Mouse (Mus musculus) thymus, adult 2 months (tissue): ENCODE results near the gene Etv6.

Experiments used
- CTCF ChIP-seq: fragments of 200-500 bp; IDR thresholded peaks from 2 replicates; pipeline ENCODE4 v1.5.1; 2012; ENCODE audit warnings: mild to moderate bottlenecking, control low read depth, low read length, moderate library complexity, borderline replicate concordance; ENCODE audit not compliant: control insufficient read depth, poor library complexity, insufficient read depth; ENCODE audit errors: extremely low read depth
- POLR2A ChIP-seq: fragments of 200-500 bp; IDR thresholded peaks from 2 replicates; pipeline ENCODE4 v1.6.1; 2012; ENCODE audit warnings: mild to moderate bottlenecking, low read length, control low read depth, moderate library complexity; ENCODE audit not compliant: control insufficient read depth, poor library complexity, insufficient read depth; ENCODE audit errors: extremely low read depth

GRCm38 (mm10) chr6:134165012-134165411 is 129.5 kb downstream of the Etv6 start:
- TF ChIP-seq POLR2A (no peak), CTCF (no peak)
